Mouse (Mus musculus) hindlimb bud, embryonic 11.5 days (tissue): ENCODE results near the gene Rasip1.

Experiments
- DNase-seq: peaks from one replicate; pipeline ENCODE4 v3.0.0-alpha.2; 2012; ENCODE audit warnings: low read depth, low spot score; ENCODE audit errors: extremely low spot score

Gene Rasip1

DNA sequence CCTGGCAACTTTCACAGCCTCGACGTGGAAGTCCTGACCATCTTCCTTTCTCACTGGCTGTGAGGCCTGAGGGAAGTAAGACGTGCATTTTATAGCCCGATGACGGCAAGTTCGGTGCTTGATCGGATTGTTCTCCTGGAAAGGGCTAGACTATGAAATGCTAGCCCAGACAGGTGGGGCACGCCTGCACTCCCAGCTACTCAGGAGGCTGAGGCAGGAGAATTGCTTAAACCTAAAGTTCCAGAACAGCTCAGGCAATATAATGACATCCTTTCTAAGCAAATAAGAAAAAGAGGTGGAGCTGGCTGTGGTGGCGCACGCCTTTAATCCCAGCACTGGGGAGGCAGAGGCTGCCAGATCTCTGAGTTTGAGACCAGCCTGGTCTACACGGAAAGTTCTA is 3.8 kb upstream of the Rasip1 start:
- DNase-seq: no peak

DNA sequence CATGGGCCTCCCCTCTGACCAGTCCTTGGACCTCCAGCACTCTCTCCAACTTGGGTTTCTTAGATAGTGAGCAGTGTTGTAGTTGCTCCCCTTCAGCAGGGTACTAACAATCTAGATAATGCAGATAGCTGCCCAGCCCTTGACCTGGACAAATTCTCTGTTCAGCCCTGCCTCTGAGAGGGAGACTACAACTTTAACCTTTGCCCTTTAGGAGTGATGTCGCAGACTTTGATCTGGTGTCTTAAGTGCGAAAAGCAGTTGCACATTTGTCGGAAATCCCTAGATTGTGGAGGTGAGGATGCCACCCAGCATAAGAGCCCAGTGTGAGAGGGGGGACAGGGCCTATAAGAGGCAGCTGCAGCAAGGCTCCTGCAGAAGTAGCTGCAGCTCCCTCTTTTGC is 2.6 kb upstream of the Rasip1 start:
- DNase-seq: no peak

DNA sequence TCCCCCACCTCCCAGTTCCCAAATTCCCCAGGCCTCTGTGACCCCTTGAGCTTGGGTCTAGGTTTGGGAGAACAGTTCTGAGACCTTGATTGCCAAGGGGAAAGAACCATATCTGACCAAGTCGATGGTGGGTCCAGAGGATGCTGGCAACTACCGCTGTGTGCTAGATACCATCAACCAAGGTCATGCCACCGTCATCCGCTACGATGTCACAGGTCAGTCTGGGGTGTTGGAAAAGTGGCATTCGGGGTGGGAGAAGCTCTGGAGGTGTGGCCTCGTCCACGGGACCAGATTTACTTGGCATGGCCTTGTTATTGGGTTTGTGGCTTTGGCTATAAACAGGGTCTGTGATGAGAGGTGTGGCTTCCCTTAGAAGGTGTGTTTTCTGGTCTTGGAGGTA is 1.8 kb upstream of the Rasip1 start:
- no peak for DNase-seq

DNA sequence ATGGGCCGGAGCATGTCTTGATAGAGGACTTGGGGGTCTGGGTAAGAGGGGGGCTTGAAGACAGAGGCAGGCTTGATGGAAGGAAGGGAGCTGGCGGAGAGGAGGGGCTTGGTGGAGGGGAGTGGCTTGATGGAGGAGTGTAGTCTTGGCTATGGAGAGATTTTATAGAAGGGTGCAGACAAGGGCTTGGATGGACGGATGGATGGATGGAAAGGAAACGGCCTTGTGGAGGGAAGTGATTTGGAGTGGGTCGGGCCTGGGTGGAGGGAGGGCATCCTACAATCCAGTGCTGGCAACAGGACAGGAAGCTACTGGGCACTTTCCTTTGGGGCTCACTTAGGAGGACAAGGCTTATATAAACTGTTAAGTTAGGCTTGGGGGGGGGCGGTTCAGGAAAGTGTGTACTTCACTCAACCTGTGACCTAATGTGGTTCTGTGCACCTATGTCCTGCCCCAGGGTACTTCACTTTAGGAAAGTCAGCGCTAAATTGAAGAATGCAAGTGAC is 664 bp upstream of the Rasip1 start:
- no peak for DNase-seq

DNA sequence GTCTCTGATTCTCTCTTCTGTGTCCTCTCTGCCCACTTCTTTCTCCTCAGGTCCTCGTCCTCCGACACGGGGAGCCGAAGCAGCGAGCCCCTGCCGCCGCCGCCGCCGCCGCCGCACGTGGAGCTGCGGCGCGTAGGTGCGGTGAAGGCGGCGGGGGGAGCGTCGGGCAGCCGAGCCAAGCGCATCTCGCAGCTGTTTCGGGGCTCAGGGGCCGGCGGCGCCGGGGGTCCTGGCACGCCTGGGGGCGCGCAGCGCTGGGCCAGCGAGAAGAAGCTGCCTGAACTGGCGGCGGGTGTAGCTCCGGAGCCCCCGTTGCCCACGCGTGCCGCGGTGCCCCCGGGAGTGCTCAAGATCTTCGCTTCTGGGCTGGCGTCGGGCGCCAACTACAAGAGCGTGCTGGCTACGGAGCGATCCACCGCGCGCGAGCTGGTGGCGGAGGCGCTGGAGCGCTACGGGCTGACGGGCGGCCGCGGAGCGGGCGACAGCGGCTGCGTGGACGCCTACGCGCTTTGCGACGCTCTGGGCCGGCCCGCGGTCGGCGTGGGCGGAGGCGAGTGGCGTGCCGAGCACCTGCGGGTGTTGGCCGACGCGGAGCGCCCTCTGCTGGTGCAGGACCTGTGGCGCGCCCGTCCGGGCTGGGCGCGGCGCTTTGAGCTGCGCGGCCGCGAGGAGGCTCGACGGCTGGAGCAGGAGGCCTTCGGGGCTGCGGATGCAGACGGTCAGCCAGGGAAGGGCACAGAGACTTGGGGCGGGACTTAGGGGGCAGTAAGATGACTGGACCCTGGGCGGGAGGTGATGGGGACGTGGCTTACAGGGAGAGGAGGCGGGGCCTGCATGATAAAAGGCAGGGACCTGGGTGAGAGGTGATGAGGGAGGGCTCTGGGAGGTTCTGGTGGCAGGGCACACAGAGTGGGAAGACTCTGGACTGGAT is 1.3 kb downstream of the Rasip1 start:
- peak; percentile 42 for DNase-seq

DNA sequence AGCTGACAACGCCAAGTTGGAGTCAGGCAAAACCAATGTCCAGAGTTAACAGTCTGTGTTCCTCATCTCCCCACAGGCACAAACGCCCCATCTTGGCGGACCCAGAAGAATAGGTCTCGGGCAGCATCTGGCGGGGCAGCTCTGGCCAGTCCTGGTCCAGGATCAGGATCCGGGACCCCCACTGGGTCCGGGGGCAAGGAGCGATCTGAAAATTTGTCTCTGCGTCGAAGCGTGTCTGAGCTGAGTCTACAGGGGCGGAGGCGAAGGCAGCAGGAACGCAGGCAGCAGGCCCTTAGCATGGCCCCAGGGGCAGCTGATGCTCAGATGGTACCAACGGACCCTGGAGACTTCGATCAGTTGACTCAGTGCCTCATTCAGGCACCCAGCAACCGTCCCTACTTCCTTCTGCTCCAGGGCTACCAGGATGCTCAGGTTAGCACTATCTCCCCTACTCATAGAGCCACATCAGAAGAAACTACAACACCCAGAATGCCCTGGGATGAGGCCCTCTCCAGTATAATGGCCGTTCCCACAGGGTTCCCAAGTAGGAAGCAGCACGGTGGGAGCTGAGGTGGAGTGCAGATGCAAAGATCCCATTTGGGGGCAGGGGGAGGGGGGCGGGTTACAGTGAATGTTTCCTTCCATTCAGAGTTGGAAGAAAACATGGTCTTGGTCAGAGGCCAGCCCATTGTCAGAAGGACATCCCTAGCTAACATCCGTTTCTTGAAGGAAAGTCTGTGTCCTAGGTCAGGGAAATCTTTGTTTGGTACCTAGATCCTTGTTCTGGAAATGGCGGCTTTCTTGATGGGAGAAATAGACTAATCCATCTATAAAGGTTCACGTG is 3.0 kb downstream of the Rasip1 start:
- DNase-seq: no peak

DNA sequence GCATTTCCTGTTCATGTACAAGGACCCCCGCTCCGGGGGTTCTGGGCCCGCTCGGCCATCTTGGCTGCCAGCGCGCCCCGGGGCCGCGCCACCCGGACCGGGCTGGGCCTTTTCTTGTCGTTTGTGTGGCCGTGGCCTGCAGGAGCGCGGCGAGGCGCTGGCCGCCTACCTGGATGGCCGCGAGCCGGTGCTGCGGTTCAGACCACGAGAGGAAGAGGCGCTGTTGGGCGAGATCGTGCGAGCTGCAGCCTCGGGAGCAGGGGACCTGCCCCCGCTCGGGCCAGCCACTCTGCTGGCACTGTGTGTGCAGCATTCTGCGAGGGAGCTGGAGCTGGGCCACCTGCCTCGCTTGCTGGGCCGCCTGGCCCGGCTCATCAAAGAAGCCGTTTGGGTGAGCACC is 5.2 kb downstream of the Rasip1 start:
- DNase-seq: no peak

DNA sequence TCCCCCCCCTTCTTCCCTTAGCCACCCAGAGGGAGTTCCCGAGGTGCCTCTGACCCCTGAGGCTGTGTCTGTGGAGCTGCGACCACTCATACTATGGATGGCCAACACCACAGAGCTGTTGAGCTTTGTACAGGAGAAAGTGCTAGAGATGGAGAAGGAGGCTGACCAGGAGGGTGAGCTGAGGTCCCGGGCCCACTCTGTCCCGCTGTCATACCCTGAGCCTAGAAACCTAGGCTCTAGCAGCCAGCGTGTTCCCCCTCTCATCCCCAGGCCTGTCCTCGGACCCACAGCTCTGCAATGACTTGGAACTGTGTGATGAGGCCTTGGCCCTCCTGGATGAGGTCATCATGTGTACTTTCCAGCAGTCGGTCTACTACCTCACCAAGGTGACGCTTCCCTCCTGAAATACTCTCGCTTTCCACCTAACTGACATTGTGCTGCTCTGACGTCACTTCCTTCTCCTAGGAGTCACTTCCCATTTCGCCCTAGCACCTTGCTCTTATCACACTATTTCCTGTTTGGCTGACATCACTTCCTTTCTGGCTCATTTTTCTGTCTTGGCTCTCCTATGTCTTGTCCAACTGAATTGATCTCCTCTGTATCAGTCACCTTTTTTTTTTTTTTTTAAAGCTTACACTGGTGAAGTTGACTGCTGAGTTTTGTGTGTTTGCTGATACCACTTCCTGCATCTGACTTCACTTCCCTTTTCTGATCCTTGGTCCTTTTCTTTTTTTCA is 7.8 kb downstream of the Rasip1 start:
- DNase-seq: no peak

DNA sequence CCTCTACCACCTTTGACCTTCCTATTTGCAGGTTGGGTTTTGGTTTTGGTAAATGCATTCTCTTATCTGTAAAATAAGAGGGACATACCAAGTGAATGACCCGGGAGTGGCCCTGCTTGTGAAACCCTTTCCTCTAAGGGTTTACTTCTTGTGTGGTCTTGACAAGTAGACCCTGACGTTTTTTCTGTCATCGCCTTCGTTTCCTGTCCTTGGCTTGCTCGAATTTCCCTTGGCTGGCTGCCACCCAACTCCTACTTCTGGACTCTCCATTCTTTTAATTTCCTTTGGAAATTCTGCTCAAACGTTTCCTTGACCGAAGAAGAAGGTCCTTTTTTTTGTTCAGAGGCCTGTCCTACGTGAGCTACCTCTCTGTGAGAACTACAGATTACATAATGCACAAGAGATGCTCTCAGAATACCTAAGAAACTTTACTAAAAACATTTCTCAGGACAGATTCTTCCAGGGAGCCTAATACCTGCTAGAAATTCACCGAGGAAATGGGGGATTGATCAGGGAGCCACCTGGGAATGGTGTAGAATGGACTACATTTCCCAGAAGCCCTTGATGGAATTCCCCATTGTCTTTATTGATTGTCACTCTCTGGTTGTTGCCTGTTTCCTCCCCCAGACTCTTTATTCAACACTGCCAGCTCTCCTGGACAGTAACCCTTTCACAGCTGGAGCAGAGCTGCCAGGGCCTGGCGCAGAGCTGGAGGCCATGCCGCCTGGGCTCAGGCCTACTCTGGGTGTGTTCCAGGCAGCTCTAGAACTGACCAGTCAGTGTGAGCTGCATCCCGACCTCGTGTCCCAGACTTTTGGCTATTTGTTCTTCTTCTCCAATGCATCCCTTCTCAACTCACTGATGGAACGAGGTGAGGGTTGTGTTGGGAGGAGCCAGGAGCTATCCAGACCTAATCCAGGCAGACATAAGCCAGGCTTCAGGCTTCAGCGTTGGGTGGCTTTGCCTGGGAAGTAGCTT is 8.7 kb downstream of the Rasip1 start:
- no peak for DNase-seq

DNA sequence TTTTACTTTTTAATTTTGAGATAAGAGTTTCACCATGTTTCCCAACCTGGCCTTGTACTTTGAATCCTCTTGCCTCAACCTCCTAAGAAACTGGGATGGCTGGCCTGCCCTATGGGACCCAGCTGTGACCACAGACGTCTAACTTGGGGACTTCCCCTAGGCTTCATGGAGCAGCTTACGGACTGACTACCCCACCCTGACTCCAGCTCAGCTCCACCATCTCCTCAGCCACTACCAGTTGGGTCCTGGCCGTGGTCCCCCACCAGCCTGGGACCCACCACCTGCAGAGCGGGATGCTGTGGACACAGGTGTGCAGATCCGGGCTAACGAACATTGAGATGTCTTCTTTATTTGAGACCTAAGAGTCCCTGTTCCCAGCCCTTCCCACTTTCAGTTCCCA is 10.4 kb downstream of the Rasip1 start:
- no peak for DNase-seq

DNA sequence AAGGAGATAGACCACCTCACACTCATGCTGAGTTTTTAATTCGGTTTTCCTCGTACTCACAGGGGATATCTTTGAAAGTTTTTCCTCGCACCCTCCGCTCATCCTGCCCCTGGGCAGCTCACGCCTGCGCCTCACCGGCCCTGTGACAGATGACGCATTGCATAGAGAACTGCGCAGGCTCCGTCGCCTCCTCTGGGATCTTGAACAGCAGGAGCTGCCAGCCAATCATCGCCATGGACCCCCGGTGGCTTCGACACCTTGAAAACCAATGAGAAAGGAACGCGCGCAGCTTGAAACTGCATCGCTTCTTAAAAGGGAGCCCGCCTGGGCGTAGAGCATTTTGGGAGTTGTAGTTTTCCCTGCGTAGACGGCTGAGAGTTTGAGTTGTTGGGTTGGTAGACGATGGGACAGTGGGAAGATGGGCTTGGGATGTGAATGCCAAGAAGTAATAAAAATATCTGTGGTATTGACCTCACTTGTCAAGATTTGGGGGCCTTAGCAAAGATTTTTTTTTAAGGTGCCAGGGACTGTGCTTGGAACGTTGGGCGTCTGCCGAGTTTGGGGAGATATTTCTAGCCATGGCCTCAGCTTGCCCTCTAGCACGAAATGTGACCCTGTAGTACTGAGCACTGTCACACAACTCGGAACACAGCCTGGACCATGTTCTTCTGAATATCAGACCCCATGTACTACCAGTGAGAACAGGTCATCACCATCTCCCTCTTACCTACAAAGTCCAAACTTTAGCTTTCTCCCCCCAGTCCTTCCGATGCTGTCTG is 11.5 kb downstream of the Rasip1 start:
- peak; percentile 95 for DNase-seq

DNA sequence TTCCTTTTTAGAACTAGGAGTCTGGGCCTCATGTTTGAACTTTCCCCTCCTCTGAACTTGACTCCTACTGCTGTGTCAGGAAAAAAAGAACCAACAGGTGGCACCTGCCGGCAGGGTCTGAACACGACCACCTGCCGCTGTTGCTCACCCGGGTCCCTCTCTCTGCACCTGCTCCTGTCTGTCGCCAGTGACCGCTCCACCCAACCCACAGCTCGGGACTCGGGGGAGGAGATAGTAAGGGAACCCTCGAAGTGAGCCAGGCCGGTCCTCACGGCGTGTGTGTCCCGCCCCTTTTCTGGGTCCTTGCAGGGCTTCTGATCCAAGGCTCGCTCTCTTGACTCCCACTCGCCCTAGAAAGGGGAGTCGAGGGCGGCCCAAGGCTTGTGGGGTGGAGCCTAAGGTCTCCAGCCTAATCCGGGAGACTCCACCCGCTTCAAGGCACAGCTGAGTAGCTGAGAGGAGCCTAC is 12.3 kb downstream of the Rasip1 start, which contains the start of gene Mamstr:
TSS of gene Mamstr (plus strand) at position 417 of the 467 bp plus-strand sequence.
- DNase-seq: no peak

DNA sequence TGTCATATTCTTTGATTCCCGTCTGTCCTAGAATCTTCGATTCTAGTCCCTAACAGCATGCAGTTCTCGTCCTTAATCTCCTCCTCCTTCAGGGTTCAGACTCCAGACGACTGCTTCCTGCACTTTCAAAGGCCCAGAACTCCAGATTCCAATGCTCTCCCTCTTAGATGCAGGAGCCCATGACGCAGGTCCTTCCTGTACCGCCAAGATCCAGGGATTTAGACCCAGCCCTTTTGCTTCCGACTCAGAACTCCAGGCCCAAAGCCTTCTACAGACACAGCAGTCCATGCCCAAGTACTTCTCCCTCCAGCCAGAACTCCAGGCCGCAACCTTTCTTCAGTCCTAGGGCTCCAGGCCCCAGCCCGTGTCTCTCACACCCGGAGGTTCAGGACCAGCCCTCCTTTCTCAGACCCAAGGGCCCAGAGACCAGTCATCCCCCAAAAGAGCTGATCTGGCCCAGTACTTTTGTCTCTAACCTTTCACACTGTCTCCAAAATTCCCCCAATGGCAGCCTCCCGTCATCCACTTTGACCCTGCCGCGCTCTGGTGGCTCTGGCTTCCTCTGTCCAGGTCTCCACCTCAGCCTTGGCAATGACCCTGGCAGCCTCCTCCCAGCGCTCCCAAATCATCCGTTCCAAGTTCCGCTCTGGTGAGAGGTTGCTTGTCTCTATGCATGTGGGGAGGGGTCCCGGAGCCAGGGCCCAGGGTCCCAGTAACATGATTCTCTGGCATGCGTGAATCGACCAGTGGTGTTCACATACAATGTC is 13.1 kb downstream of the Rasip1 start:
- no peak for DNase-seq

DNA sequence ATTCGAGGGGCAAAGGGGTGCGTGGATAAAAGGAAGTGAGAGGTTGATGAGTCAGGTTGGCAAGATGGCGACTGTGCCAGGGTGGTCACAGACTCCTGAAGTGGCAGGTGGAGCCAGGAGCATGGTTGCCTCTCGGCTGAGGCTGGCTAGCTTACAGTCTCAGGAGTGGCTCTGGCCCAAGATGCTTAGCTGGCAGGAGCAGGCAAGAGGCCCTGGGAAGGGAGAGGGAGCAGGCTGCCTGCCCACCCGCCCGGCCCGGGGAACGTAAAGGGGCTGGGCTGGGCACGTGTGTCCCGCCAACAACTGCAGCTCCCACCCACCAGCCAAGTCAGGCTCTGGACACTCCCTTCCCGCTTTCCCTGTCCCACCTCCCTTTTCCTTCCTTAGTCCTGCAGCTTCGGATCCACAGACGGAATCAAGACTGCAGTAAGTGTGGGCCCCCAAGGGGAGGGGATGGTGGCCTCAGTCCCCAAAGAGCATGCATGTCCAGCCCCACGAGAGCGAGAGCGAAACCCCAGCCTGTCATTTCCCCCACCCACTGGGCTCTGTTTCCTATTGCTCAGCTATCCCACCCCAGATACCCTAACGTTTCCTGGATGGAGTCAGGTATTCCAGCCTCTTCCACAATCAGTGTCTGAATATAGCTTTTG is 14.2 kb downstream of the Rasip1 start:
- DNase-seq: no peak

DNA sequence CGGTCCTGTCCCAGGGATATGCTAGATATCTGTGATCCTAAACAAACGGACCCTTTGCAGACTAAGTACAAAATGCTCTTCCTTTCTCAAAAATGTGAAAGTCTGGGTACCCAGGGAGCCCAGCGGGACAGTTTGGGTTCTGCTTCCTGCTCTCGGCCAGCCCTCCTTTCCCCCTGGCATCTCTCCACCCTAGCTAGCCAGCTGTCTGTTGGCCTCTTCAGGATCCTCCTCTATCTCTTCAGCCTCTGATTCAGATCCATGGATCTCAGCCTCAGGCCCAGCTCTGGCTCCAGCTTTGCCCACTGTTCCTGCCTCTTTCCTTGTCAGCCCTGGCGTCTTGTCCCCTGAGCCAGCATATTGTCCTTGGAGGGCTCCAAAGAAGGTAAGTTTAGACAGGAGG is 14.8 kb downstream of the Rasip1 start:
- DNase-seq: no peak

DNA sequence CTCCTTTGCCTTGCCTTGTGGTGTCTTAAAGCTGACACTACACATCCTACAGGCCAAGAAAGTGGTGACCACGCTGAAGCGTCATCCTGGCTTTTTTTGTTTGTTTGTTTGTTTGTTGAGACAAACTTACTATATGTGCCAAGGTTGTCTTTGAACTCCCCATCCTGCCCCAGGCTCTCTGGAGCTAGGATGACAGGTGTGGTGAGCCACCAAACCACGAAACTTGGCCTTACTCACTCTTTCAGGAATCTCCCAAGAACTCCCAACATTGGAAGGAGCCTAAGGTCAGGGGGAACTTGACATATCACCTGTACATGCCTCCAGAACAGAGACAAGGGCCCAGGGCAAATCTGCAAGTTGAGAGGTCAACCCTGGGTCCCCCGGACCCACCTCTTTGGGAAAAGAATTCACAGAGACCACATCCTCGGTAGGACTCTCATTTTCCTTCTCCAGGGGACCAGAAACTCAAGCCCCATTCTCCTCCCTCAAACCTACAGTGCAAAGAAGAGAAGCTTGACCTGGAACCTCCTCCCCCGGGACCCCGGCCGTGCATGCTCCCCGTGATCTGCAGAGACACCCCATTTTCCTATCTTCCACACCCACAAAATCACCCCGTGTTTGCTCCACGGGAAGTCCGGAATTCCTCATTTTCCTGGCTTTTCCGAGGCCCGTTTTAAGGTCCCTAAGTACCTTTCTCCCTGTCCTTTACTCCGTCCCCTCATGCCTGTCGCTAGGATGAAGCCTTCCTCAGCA is 15.4 kb downstream of the Rasip1 start:
- no peak for DNase-seq
